Mouse (Mus musculus) adipose tissue, adult 10 weeks (tissue): ENCODE measurements around the gene Mtch1. TPM values are rescaled to one million over a fixed set of nuclear protein-coding genes. Genes with fewer than 3 reads are reported as not detected.

Experiments used
- polyA plus RNA-seq: library from polyadenylated mRNA; stranded (reverse); fragments of 350-450 nt; fragmentation: Illumina TruSeq; extraction: RNeasy Lipid Tissue Mini Kit (QIAGEN cat#74804); gene quantifications from one replicate; pipeline ENCODE4 v1.2.3, GENCODE M21; 2014; ENCODE audit warnings: low read depth, low replicate concordance

Gene Mtch1
- 408 TPM for polyA plus RNA-seq

DNA sequence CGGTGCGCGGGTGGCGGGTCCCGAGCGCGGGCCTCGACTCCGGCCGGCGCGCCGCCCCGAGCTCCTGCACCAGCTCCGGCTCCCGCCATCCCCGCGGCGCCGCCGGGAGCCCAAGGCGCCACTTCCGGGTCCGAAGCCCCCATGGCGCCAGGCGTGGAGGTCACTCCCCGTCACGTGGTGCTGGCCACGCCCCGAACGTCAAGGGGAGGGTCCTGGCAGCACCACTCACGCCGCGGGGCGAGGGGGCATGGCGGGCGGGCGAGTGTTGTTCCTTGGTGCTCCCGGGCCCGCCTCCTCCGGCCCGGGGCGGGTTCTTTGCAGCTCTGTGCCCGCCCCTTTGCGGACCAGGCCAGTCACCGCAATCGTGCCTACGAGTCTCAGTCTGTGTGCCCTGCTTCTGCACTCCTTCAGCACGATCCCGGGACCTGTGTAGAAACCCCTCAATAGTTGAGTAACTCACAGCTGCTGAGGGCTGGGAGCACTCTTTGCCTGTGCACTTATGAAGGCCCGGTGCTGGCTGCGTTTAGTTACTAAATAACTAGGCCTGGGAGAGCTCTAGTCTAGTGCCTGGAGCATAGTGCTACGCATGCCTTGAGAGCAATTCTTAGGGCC is at the start of gene Mtch1:
Mtch1 (minus strand) TSS at position 290 of the 612 bp plus-strand sequence.

DNA sequence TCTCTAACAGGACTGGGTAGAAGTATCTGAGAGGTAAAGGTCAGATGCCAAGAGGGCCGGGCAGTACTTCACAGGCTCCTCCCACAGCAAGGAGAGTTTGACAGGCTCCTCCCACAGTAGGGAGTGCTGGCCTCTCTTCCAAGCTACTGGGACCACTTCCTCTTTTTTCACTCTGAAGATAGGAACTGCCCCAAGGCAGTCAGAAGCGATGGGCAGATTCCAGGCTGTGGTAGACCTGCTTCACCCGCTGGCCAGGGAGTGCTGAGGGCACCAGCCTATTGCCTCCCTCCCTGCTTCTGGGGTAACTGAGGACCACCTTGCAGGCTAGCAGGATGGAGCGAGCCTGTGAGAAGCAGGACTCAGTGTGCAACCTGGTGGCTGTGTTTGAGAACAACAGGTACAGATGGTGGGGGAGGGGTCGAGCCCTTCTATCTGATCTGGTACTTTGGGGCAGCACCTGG is 13.1 kb upstream of the Mtch1 start, which contains the start of gene Fgd2:
Fgd2 (plus strand) TSS at position 154 of the 461 bp plus-strand sequence.

DNA sequence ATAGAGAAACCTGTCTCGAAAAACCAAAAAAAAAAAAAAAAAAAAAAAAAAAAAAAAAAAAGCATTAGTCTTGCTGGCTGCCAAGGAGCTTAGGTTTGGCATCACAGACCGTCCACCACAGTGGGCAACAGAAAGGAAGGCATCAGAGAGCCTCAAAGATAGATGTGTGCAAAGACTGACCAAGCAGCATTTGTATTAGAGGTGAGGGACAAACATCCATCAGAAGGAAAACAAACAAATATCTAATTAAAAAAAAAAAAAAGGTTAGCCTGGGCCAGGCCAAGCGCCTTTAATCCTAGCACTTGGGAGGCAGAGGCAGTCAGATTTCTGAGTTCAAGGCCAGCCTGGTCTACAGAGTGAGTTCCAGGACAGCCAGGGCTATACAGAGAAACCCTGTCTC is 30.4 kb downstream of the Mtch1 start, which contains the start of gene Pi16:
Pi16 (plus strand) TSS at position 301 of the 400 bp plus-strand sequence.

Other genes starting within 250 kb of the Mtch1 start
- gene Rab44, start 233.8 kb downstream of the Mtch1 start, polyA plus RNA-seq: 10.0 TPM
- 35.5 TPM for gene Cpne5, start 109.8 kb downstream of the Mtch1 start, polyA plus RNA-seq
- 38.4 TPM for gene Ppil1, start 83.7 kb downstream of the Mtch1 start, polyA plus RNA-seq
- 140 TPM for gene BC004004, start 79.1 kb downstream of the Mtch1 start, polyA plus RNA-seq
- gene Pi16, start 30.3 kb downstream of the Mtch1 start, polyA plus RNA-seq: 35.5 TPM
- 16.1 TPM for gene Fgd2, start 13.0 kb upstream of the Mtch1 start, polyA plus RNA-seq
- gene Pim1, start 142.8 kb upstream of the Mtch1 start, polyA plus RNA-seq: 13.0 TPM
- gene Gm17657, start 201.7 kb upstream of the Mtch1 start, polyA plus RNA-seq: not detected
- gene Tbc1d22b, start 201.9 kb upstream of the Mtch1 start, polyA plus RNA-seq: 13.8 TPM
- 1.1 TPM for gene Tmem217, start 204.5 kb upstream of the Mtch1 start, polyA plus RNA-seq